Mouse (Mus musculus) hindbrain, postnatal 0 days (tissue): ENCODE measurements around the gene Olfr150. TPM values are rescaled to one million over a fixed set of nuclear protein-coding genes. Genes with fewer than 3 reads are reported as not detected.

Source experiments
- ATAC-seq: fragments of 200-750 bp; cut with Nextera tagmentation; 2 replicates; pipeline ENCODE4 v1.8.0; 2017; ENCODE audit warnings: mild to moderate bottlenecking, moderate TSS enrichment, moderate library complexity
- DNase-seq: peaks from one replicate; pipeline ENCODE4 v3.0.0-alpha.2; 2015; ENCODE audit warnings: low spot score
- H3K27ac ChIP-seq: fragments of 300-500 bp; sonication (generic); 2 replicates; pipeline ENCODE4 v1.5.1; 2014; ENCODE audit warnings: mild to moderate bottlenecking
- H3K27me3 ChIP-seq: fragments of 300-500 bp; sonication (generic); 2 replicates; pipeline ENCODE4 v1.6.1; 2014; ENCODE audit warnings: low read length, mixed read lengths; ENCODE audit not compliant: insufficient read depth
- H3K36me3 ChIP-seq: fragments of 300-500 bp; sonication (generic); 2 replicates; pipeline ENCODE4 v1.6.1; 2014; ENCODE audit warnings: low read length, mixed read lengths; ENCODE audit not compliant: insufficient read depth
- H3K4me1 ChIP-seq: fragments of 300-500 bp; sonication (generic); 2 replicates; pipeline ENCODE4 v1.6.1; 2014; ENCODE audit warnings: antibody characterized with exemption, low read length, mixed read lengths; ENCODE audit not compliant: insufficient read depth
- H3K4me2 ChIP-seq: fragments of 300-500 bp; sonication (generic); 2 replicates; pipeline ENCODE4 v1.6.1; 2014; ENCODE audit warnings: low read depth, mild to moderate bottlenecking, low read length, moderate library complexity, mixed read lengths
- H3K4me3 ChIP-seq: fragments of 300-500 bp; sonication (generic); 2 replicates; pipeline ENCODE4 v1.5.1; 2014; ENCODE audit warnings: low read length
- H3K9ac ChIP-seq: fragments of 300-500 bp; sonication (generic); replicated peaks from 2 replicates; pipeline ENCODE4 v1.6.1; 2014; ENCODE audit warnings: mild to moderate bottlenecking, low read length, moderate library complexity, mixed read lengths
- H3K9me3 ChIP-seq: fragments of 300-500 bp; sonication (generic); 2 replicates; pipeline ENCODE4 v1.6.1; 2016; ENCODE audit warnings: low read length, mixed read lengths
- CTCF ChIP-seq: IDR thresholded peaks from 2 replicates; pipeline ENCODE4 v1.5.1; 2016; ENCODE audit warnings: antibody characterized with exemption, control low read depth, low read depth
- WGBS: fragments of 180-500 bp; shearing (Covaris S2); extraction: QIAGEN DNeasy Blood & Tissue Kit; methylation state at CpG from one replicate; pipeline ENCODE4 v1.1.7; 2014; 5-methylcytosine and 5-hydroxymethylcytosine counted together
- polyA plus RNA-seq: library from polyadenylated mRNA; unstranded; fragments of >200 nt; fragmentation: Nextera tagmentation; extraction: Ambion mirVana; gene quantifications from 2 replicates; pipeline ENCODE4 v1.2.1, GENCODE M21; 2015
- total RNA-seq: library from RNA; depleted of rRNA; stranded (reverse); fragments of >200 nt; gene quantifications from 2 replicates; pipeline ENCODE4 v1.2.3, GENCODE M21; 2014; rRNA removed

Olfr150 gene
- total and polyA plus RNA-seq, 2 experiments from 2014 or later: not detected

DNA sequence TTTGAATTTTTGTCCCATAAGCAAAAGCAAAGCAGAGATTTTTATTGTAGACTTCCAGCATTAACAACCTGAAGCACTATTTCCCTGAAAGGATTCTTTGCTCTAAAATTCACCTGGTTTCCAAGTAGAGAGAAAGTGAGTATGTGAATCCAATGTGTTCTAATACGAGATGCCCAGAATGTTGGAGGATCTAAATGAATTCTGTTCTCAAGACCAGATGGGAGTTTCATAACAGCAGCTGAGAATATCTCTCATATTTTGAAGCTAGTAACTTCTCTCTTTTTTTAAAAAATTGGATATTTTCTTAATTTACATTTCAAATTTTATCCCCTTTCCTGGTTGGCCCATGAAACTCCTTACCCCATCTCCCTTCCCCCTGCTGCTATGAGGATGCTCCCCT, 15.7 kb downstream of the Olfr150 start:
- no peaks in the 10 kb centered on the region for H3K27me3 ChIP-seq

DNA sequence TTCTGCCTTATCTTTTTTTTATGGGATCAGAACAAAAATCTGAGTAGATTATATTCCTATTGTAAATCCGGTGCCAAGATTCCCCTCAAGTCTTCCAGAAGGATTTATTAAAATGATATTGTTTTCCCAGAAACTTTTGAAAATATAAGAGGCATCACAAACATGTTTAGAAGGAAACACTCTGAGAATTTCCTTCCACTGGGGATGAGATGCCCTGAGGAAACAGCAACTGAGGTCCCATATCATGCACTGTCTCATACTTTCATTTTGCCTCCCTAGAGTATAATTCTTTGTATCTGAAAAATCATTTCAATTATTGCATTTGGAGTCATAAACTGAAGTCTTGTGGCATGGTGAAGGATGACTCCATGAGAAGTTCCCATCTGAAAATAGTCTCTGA, 52.4 kb downstream of the Olfr150 start, which contains the start of gene Olfr968:
TSS of gene Olfr968 (minus strand) at position 101 of the 400 bp plus-strand sequence.
- DNase-seq: no peak
- ATAC-seq: no peak
- H3K4me1 ChIP-seq: no peaks in the 10 kb centered on the region
- no peaks in the 10 kb centered on the region for H3K9me3 ChIP-seq
- no peaks in the 10 kb centered on the region for H3K36me3 ChIP-seq
- WGBS: 86% methylated on average over 1 of the region's 1 CpGs
- TF ChIP-seq CTCF: no peak
- H3K4me3 ChIP-seq: no peak within 1 kb of the TSS
- H3K9ac ChIP-seq: no peak within 1 kb of the TSS
- no peak within 1 kb of the TSS for H3K27ac ChIP-seq
- no peaks in the 10 kb centered on the region for H3K27me3 ChIP-seq
- no peak within 1 kb of the TSS for H3K4me2 ChIP-seq

More for the DNA sequence above, 15.7 kb downstream of the Olfr150 start:
- WGBS: 81% methylated on average over 1 of the region's 1 CpGs
- no peaks in the 10 kb centered on the region for H3K4me1 ChIP-seq
- DNase-seq (no peak), ATAC-seq (no peak)
- TF ChIP-seq CTCF: no peak
- no peaks in the 10 kb centered on the region for H3K9me3 ChIP-seq
- no peak overlapping the region for H3K4me3 ChIP-seq
- no peaks in the 10 kb centered on the region for H3K36me3 ChIP-seq
- no peak overlapping the region for H3K9ac ChIP-seq
- H3K4me2 ChIP-seq: no peak overlapping the region
- H3K27ac ChIP-seq: no peak overlapping the region

Other genes starting within 250 kb of the Olfr150 start
- gene Olfr44, start 237.0 kb upstream of the Olfr150 start, total RNA-seq: not detected in 2 replicates
- not detected in 2 replicates for gene Olfr44, start 237.0 kb upstream of the Olfr150 start, polyA plus RNA-seq
- not detected in 2 replicates for gene Olfr957, start 215.2 kb upstream of the Olfr150 start, total RNA-seq
- not detected in 2 replicates for gene Olfr957, start 215.2 kb upstream of the Olfr150 start, polyA plus RNA-seq
- gene Olfr958, start 176.9 kb upstream of the Olfr150 start, total RNA-seq: not detected in 2 replicates
- not detected in 2 replicates for gene Olfr958, start 176.9 kb upstream of the Olfr150 start, polyA plus RNA-seq
- 3.6 TPM in 1 of 2 replicates, not detected in the other for gene Olfr959, start 155.4 kb upstream of the Olfr150 start, total RNA-seq
- gene Olfr959, start 155.4 kb upstream of the Olfr150 start, polyA plus RNA-seq: not detected in 2 replicates
- 234 and 241 TPM in 2 replicates for gene AW551984, start 126.6 kb upstream of the Olfr150 start, total RNA-seq
- gene AW551984, start 126.6 kb upstream of the Olfr150 start, polyA plus RNA-seq: 170 and 185 TPM in 2 replicates
- not detected in 2 replicates for gene Olfr148, start 120.3 kb upstream of the Olfr150 start, total RNA-seq
- gene Olfr148, start 120.3 kb upstream of the Olfr150 start, polyA plus RNA-seq: not detected in 2 replicates
- gene Olfr960, start 109.6 kb upstream of the Olfr150 start, total RNA-seq: not detected in 2 replicates
- gene Olfr960, start 109.6 kb upstream of the Olfr150 start, polyA plus RNA-seq: not detected in 2 replicates
- gene Olfr961, start 85.9 kb upstream of the Olfr150 start, total RNA-seq: not detected in 2 replicates
- gene Olfr961, start 85.9 kb upstream of the Olfr150 start, polyA plus RNA-seq: not detected in 2 replicates
- gene Olfr963, start 63.8 kb upstream of the Olfr150 start, total RNA-seq: not detected in 2 replicates
- gene Olfr963, start 63.8 kb upstream of the Olfr150 start, polyA plus RNA-seq: not detected in 2 replicates
- not detected in 2 replicates for gene Olfr149, start 23.9 kb upstream of the Olfr150 start, total RNA-seq
- gene Olfr149, start 23.9 kb upstream of the Olfr150 start, polyA plus RNA-seq: not detected in 2 replicates
- not detected in 2 replicates for gene Olfr965, start 19.6 kb upstream of the Olfr150 start, total RNA-seq
- gene Olfr965, start 19.6 kb upstream of the Olfr150 start, polyA plus RNA-seq: not detected in 2 replicates
- gene Olfr967, start 15.3 kb downstream of the Olfr150 start, total RNA-seq: not detected in 2 replicates
- gene Olfr967, start 15.3 kb downstream of the Olfr150 start, polyA plus RNA-seq: not detected in 2 replicates
- gene Olfr968, start 52.3 kb downstream of the Olfr150 start, total RNA-seq: not detected in 2 replicates
- not detected in 2 replicates for gene Olfr968, start 52.3 kb downstream of the Olfr150 start, polyA plus RNA-seq
- not detected in 2 replicates for gene Olfr969, start 60.0 kb downstream of the Olfr150 start, total RNA-seq
- gene Olfr969, start 60.0 kb downstream of the Olfr150 start, polyA plus RNA-seq: not detected in 2 replicates
- gene Olfr970, start 77.9 kb downstream of the Olfr150 start, total RNA-seq: not detected in 2 replicates
- gene Olfr970, start 77.9 kb downstream of the Olfr150 start, polyA plus RNA-seq: not detected in 2 replicates
- not detected in 2 replicates for gene Olfr971, start 105.9 kb downstream of the Olfr150 start, total RNA-seq
- not detected in 2 replicates for gene Olfr971, start 105.9 kb downstream of the Olfr150 start, polyA plus RNA-seq
- gene Olfr972, start 135.4 kb downstream of the Olfr150 start, total RNA-seq: not detected in 2 replicates
- not detected in 2 replicates for gene Olfr972, start 135.4 kb downstream of the Olfr150 start, polyA plus RNA-seq
- gene Olfr229, start 176.4 kb downstream of the Olfr150 start, total RNA-seq: not detected in 2 replicates
- gene Olfr229, start 176.4 kb downstream of the Olfr150 start, polyA plus RNA-seq: not detected in 2 replicates
- gene Olfr974, start 206.5 kb downstream of the Olfr150 start, total RNA-seq: not detected in 2 replicates
- gene Olfr974, start 206.5 kb downstream of the Olfr150 start, polyA plus RNA-seq: not detected in 2 replicates
- gene Olfr975, start 221.1 kb downstream of the Olfr150 start, total RNA-seq: not detected in 2 replicates
- 0.05 TPM in 1 of 2 replicates, not detected in the other for gene Olfr975, start 221.1 kb downstream of the Olfr150 start, polyA plus RNA-seq
- not detected in 2 replicates for gene Olfr976, start 230.2 kb downstream of the Olfr150 start, total RNA-seq
- not detected in 2 replicates for gene Olfr976, start 230.2 kb downstream of the Olfr150 start, polyA plus RNA-seq